Mouse (Mus musculus) inflammation-experienced regulatory T-cells (primary cell): ENCODE measurements around the gene Tollip. TPM values are rescaled to one million over a fixed set of nuclear protein-coding genes. Genes with fewer than 3 reads are reported as not detected.

Experiments used
- polyA plus RNA-seq, 2 experiments: library from polyadenylated mRNA; unstranded; fragments of 100-300 nt; shearing (Covaris generic); gene quantifications; one replicate each; pipeline ENCODE4 v1.2.1; 2017

The Tollip gene
- 10 to 100 TPM; 37.9 to 44.7 TPM for polyA plus RNA-seq

GRCm38 (mm10) chr7:141918407-141918806 is at the start of gene Tollip:
TSS of gene Tollip (minus strand) at chr7:141918507.

GRCm38 (mm10) chr7:141948906-141949798 is 30.8 kb upstream of the Tollip start, which contains the start of gene Brsk2:
TSS of gene Brsk2 (plus strand) at chr7:141949751.

GRCm38 (mm10) chr7:141838779-141839178 is 79.5 kb downstream of the Tollip start, which contains the start of gene Muc5b:
TSS of gene Muc5b (plus strand) at chr7:141839070.

Other genes with a start within 250 kb of the Tollip start
- under 1 TPM; 0.24 to 0.48 TPM for gene Muc2, start 228.2 kb downstream of the Tollip start, polyA plus RNA-seq
- gene Muc5ac, start 129.5 kb downstream of the Tollip start, polyA plus RNA-seq, result not detected
- under 1 TPM in 1 of 2 experiments, not detected in 1; 0.21 TPM for gene Muc5b, start 79.4 kb downstream of the Tollip start, polyA plus RNA-seq
- gene Brsk2, start 31.2 kb upstream of the Tollip start, polyA plus RNA-seq, result under 1 TPM; 0.65 to 0.83 TPM
- gene Mob2, start 142.6 kb upstream of the Tollip start, polyA plus RNA-seq, result 10 to 100 TPM; 68.2 to 68.5 TPM
- 1 to 10 TPM in 1 of 2 experiments, under 1 TPM in 1; 0.05 to 1.3 TPM for gene Dusp8, start 177.3 kb upstream of the Tollip start, polyA plus RNA-seq
- under 1 TPM in 1 of 2 experiments, not detected in 1; 0.95 TPM for gene Gm45618, start 202.2 kb upstream of the Tollip start, polyA plus RNA-seq
- gene Gm39115, start 217.5 kb upstream of the Tollip start, polyA plus RNA-seq, result not detected
- not detected for gene Gm45337, start 226.1 kb upstream of the Tollip start, polyA plus RNA-seq
- not detected for gene Gm29735, start 238.6 kb upstream of the Tollip start, polyA plus RNA-seq
- gene Gm4553, start 247.2 kb upstream of the Tollip start, polyA plus RNA-seq, result not detected